Mouse (Mus musculus) liver, embryonic 11.5 days (tissue): ENCODE results near the gene Bmpr1a. TPM values are rescaled to one million over a fixed set of nuclear protein-coding genes. Genes with fewer than 3 reads are reported as not detected.
"Not testable (repeated sequence)": the region's sequence is repeated elsewhere in the genome, so short reads cannot be mapped to it uniquely, and the experiment has no call there.

Source experiments
- ATAC-seq: fragments of 200-750 bp; cut with Nextera tagmentation; replicated peaks from 2 replicates; pipeline ENCODE4 v1.8.0; 2017; ENCODE audit warnings: moderate number of reproducible peaks, mild to moderate bottlenecking, moderate TSS enrichment, moderate library complexity; ENCODE audit not compliant: low FRiP score
- DNase-seq: peaks from one replicate; pipeline ENCODE4 v3.0.0-alpha.2; 2017; ENCODE audit warnings: low spot score
- H3K27ac ChIP-seq: fragments of 300-500 bp; sonication (generic); 2 replicates; pipeline ENCODE4 v1.5.1; 2014; ENCODE audit warnings: mild to moderate bottlenecking, low read depth, low read length, control low read depth
- H3K27me3 ChIP-seq: fragments of 300-500 bp; sonication (generic); replicated peaks from 2 replicates; pipeline ENCODE4 v1.6.1; 2014; ENCODE audit warnings: low read length, mixed read lengths; ENCODE audit not compliant: control insufficient read depth, insufficient read depth
- H3K36me3 ChIP-seq: fragments of 300-500 bp; sonication (generic); 2 replicates; pipeline ENCODE4 v1.6.1; 2014; ENCODE audit warnings: mild to moderate bottlenecking, low read length, moderate library complexity, mixed read lengths; ENCODE audit not compliant: control insufficient read depth, insufficient read depth
- H3K4me1 ChIP-seq: fragments of 300-500 bp; sonication (generic); replicated peaks from 2 replicates; pipeline ENCODE4 v1.6.1; 2014; ENCODE audit warnings: low read length, mixed read lengths; ENCODE audit not compliant: control insufficient read depth, insufficient read depth
- H3K4me2 ChIP-seq: fragments of 300-500 bp; sonication (generic); 2 replicates; pipeline ENCODE4 v1.6.1; 2014; ENCODE audit warnings: mild to moderate bottlenecking, control low read depth, moderate library complexity
- H3K4me3 ChIP-seq: fragments of 300-500 bp; sonication (generic); 2 replicates; pipeline ENCODE4 v1.5.1; 2014; ENCODE audit warnings: low read depth, low read length, control low read depth
- H3K9ac ChIP-seq: fragments of 300-500 bp; sonication (generic); 2 replicates; pipeline ENCODE4 v1.6.1; 2014; ENCODE audit warnings: low read depth, low read length, control low read depth
- H3K9me3 ChIP-seq: fragments of 300-500 bp; sonication (generic); 2 replicates; pipeline ENCODE4 v1.6.1; 2016; ENCODE audit warnings: low read length, inconsistent platforms, mixed read lengths; ENCODE audit not compliant: control insufficient read depth
- WGBS: fragments of 180-500 bp; shearing (Covaris S2); extraction: QIAGEN DNeasy Blood & Tissue Kit; methylation state at CpG from one replicate; pipeline ENCODE4 v1.1.7; 2014; 5-methylcytosine and 5-hydroxymethylcytosine counted together
- polyA plus RNA-seq: library from polyadenylated mRNA; unstranded; fragments of >200 nt; fragmentation: Nextera tagmentation; extraction: Ambion mirVana; gene quantifications from 2 replicates; pipeline ENCODE4 v1.2.1, GENCODE M21; 2014

The Bmpr1a gene
- polyA plus RNA-seq, 1 experiment from 2014 or later: 18.0 TPM

GRCm38 (mm10) chr14:34440526-34441066 is 62.5 kb downstream of the Bmpr1a start:
- Histone ChIP-seq H3K36me3 (peaks cover 3% of the 10 kb centered on the region; the same call in 1 of the 2 replicates), H3K4me3 (no peak overlapping the region), H3K9ac (no peak overlapping the region), H3K4me2 (no peak overlapping the region), H3K27me3 (no peaks in the 10 kb centered on the region), H3K4me1 (no peaks in the 10 kb centered on the region), H3K27ac (no peak overlapping the region), H3K9me3 (no peaks in the 10 kb centered on the region)
- WGBS: 91% methylated on average over 3 of the region's 3 CpGs
- DNase-seq: no peak
- no peak for ATAC-seq

- DNase-seq (no peak), ATAC-seq (no peak)
- no peaks in the 10 kb centered on the region for H3K27me3 ChIP-seq
- no peak overlapping the region for H3K27ac ChIP-seq
- H3K4me1 ChIP-seq: no peaks in the 10 kb centered on the region
- H3K36me3 ChIP-seq: peaks cover 3% of the 10 kb centered on the region; the same call in 1 of the 2 replicates
- H3K9me3 ChIP-seq: no peaks in the 10 kb centered on the region
- H3K4me3 ChIP-seq: no peak overlapping the region
- H3K9ac ChIP-seq: no peak overlapping the region
- no peak overlapping the region for H3K4me2 ChIP-seq
- 94% methylated on average over 1 of the region's 1 CpGs for WGBS
Observed at GRCm38 (mm10) chr14:34429069-34429468, 74.1 kb downstream of the Bmpr1a start.

GRCm38 (mm10) chr14:34428274-34428673 is 74.9 kb downstream of the Bmpr1a start:
- Histone ChIP-seq H3K4me2 (no peak overlapping the region), H3K9me3 (no peaks in the 10 kb centered on the region), H3K9ac (no peak overlapping the region), H3K36me3 (peaks cover 3% of the 10 kb centered on the region; the same call in 1 of the 2 replicates), H3K27me3 (no peaks in the 10 kb centered on the region), H3K4me1 (no peaks in the 10 kb centered on the region), H3K27ac (no peak overlapping the region), H3K4me3 (no peak overlapping the region)
- WGBS: 91% methylated on average over 3 of the region's 3 CpGs
- ATAC-seq: no peak
- DNase-seq: no peak

- 95% methylated on average over 1 of the region's 1 CpGs for WGBS
- DNase-seq (no peak), ATAC-seq (no peak)
- Histone ChIP-seq H3K9me3 (no peaks in the 10 kb centered on the region), H3K4me3 (no peak overlapping the region), H3K4me2 (no peak overlapping the region), H3K27ac (no peak overlapping the region), H3K36me3 (no peaks in the 10 kb centered on the region), H3K9ac (no peak overlapping the region), H3K4me1 (no peaks in the 10 kb centered on the region), H3K27me3 (no peaks in the 10 kb centered on the region)
Observed at GRCm38 (mm10) chr14:34421078-34421477, 82.1 kb downstream of the Bmpr1a start.

GRCm38 (mm10) chr14:34417501-34417900 is 85.6 kb downstream of the Bmpr1a start:
- H3K9ac ChIP-seq: no peak overlapping the region
- H3K9me3 ChIP-seq: no peaks in the 10 kb centered on the region
- DNase-seq (no peak), ATAC-seq (no peak)
- 81% methylated on average over 5 of the region's 5 CpGs for WGBS
- H3K4me2 ChIP-seq: no peak overlapping the region
- H3K36me3 ChIP-seq: no peaks in the 10 kb centered on the region
- no peak overlapping the region for H3K4me3 ChIP-seq
- no peaks in the 10 kb centered on the region for H3K4me1 ChIP-seq
- H3K27ac ChIP-seq: no peak overlapping the region
- H3K27me3 ChIP-seq: no peaks in the 10 kb centered on the region

GRCm38 (mm10) chr14:34416946-34417345 is 86.2 kb downstream of the Bmpr1a start:
- H3K9ac ChIP-seq, H3K27me3 ChIP-seq, DNase-seq, H3K27ac ChIP-seq, H3K4me2 ChIP-seq, ATAC-seq, H3K4me3 ChIP-seq, H3K4me1 ChIP-seq, H3K9me3 ChIP-seq, H3K36me3 ChIP-seq: not testable (repeated sequence)
- 87% methylated on average over 4 of the region's 4 CpGs for WGBS

GRCm38 (mm10) chr14:34412164-34412896 is 90.8 kb downstream of the Bmpr1a start:
- Histone ChIP-seq H3K4me2 (no peak overlapping the region), H3K27ac (no peak overlapping the region), H3K36me3 (peaks cover 6% of the 10 kb centered on the region; the same call in 1 of the 2 replicates), H3K9me3 (no peaks in the 10 kb centered on the region), H3K4me3 (no peak overlapping the region), H3K27me3 (no peaks in the 10 kb centered on the region), H3K4me1 (no peaks in the 10 kb centered on the region), H3K9ac (no peak overlapping the region)
- no peak for DNase-seq
- WGBS: 92% methylated on average over 7 of the region's 7 CpGs
- no peak for ATAC-seq

GRCm38 (mm10) chr14:34410716-34411115 is 92.4 kb downstream of the Bmpr1a start:
- no peak overlapping the region for H3K27ac ChIP-seq
- no peaks in the 10 kb centered on the region for H3K4me1 ChIP-seq
- peaks cover 8% of the 10 kb centered on the region; the same call in 1 of the 2 replicates for H3K36me3 ChIP-seq
- H3K9ac ChIP-seq: no peak overlapping the region
- H3K9me3 ChIP-seq: no peaks in the 10 kb centered on the region
- ATAC-seq (no peak), DNase-seq (no peak)
- H3K4me3 ChIP-seq: no peak overlapping the region
- no peak overlapping the region for H3K4me2 ChIP-seq
- 97% methylated on average over 6 of the region's 6 CpGs for WGBS
- no peaks in the 10 kb centered on the region for H3K27me3 ChIP-seq

GRCm38 (mm10) chr14:34403424-34403823 is 99.7 kb downstream of the Bmpr1a start:
- no peak for DNase-seq
- no peak for ATAC-seq
- H3K36me3 ChIP-seq: peaks cover 2% of the 10 kb centered on the region; the same call in 1 of the 2 replicates
- no peak overlapping the region for H3K9ac ChIP-seq
- no peak overlapping the region for H3K27ac ChIP-seq
- H3K9me3 ChIP-seq: no peaks in the 10 kb centered on the region
- H3K4me3 ChIP-seq: no peak overlapping the region
- 92% methylated on average over 7 of the region's 7 CpGs for WGBS
- no peaks in the 10 kb centered on the region for H3K4me1 ChIP-seq
- H3K27me3 ChIP-seq: no peaks in the 10 kb centered on the region
- no peak overlapping the region for H3K4me2 ChIP-seq
